Mouse (Mus musculus): ENCODE data around the gene 2610528J11Rik.
"Not testable (repeated sequence)": the region's sequence is repeated elsewhere in the genome, so short reads cannot be mapped to it uniquely, and the experiment has no call there.

DNA sequence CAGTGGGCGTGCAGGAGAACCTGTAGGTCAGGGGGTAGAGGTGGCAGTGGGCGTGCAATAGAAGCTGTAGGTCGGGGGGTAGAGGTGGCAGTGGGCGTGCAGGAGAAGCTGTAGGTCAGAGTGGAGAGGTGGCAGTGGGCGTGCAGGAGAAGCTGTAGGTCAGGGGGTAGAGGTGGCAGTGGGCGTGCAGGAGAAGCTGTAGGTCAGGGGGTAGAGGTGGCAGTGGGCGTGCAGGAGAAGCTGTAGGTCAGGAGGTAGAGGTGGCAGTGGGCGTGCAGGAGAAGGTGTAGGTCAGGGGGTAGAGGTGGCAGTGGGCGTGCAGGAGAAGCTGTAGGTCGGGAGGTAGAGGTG, 21.3 kb downstream of the 2610528J11Rik start:
- not testable (repeated sequence) for TF ChIP-seq CTCF (IDR thresholded peaks at IDR 0.05; ENCODE audit: low read depth, low read length); GATA1 (IDR thresholded peaks at IDR 0.05; ENCODE audit: borderline replicate concordance, low read length); TAL1 (conservative IDR thresholded peaks at IDR 0.05; ENCODE audit: low read depth, low read length)

Measured in G1E (cell line).